Mouse (Mus musculus): Measurements from ENCODE around the gene Cyp46a1.

Cyp46a1 gene

GRCm38 (mm10) chr12:108410416-108411208 is 76.4 kb downstream of the Cyp46a1 start:
- no peak for DNase-seq
